In the genomic region with DNA sequence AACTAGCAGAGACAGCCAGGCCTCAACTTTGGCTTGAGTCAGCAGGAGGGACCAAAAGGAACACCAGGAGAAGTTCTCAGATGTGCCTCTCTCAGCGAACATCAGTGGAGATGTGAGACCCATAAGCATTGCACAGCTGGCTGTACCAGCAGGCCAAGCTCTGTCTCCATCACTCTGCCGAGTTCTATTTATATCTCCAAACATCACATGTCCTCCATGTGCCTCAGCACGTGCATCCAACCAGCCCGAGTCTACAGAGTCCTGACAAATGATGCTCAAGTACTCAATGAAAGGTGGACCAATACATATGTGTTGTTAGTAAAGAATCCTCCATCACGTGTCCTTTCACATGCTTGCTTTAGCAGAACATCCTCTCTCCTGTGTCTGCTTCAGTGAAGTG, we compare ENCODE assay signal across 30 mouse cellular contexts.
"Had no signal": no experiment of that assay in that cellular context is flagged by ENCODE, and none has a peak within 500 bp of the region (broad histone marks: within the 10 kb centered on the region; RNA-seq: fewer than 3 reads in every experiment).

No protein-coding gene starts in this region.

- H3K4me3 ChIP-seq: limb, embryonic 10.5 days; limb, embryonic 12.5 days; limb, embryonic 13.5 days; limb, embryonic 15.5 days; liver, embryonic 12.5 days; liver, embryonic 13.5 days; liver, embryonic 15.5 days; lung, embryonic 15.5 days; megakaryocyte, embryonic 14.5 days; midbrain, embryonic 10.5 days; midbrain, embryonic 12.5 days; midbrain, embryonic 13.5 days; midbrain, embryonic 15.5 days; myocyte; neural tube, embryonic 12.5 days had no signal

- H3K27me3 ChIP-seq: limb, embryonic 12.5 days; limb, embryonic 13.5 days; limb, embryonic 15.5 days; liver, embryonic 13.5 days; liver, embryonic 15.5 days; lung, embryonic 15.5 days; midbrain, embryonic 12.5 days; midbrain, embryonic 13.5 days; midbrain, embryonic 15.5 days; neural tube, embryonic 12.5 days had no signal

- H3K36me3 ChIP-seq: limb, embryonic 10.5 days; limb, embryonic 12.5 days; limb, embryonic 13.5 days; limb, embryonic 15.5 days; liver, embryonic 12.5 days; liver, embryonic 13.5 days; liver, embryonic 15.5 days; lung, embryonic 15.5 days; midbrain, embryonic 10.5 days; midbrain, embryonic 12.5 days; midbrain, embryonic 13.5 days; midbrain, embryonic 15.5 days; neural tube, embryonic 12.5 days had no signal

- DNase-seq: left cerebral cortex, postnatal 4 days; liver; liver, embryonic 13.5 days; liver, postnatal 0 days; lung, adult 18-20 months; lung, adult 2 months; lung, embryonic 14.5 days; lung, postnatal 10 days; lung, postnatal 14 days; lung, postnatal 36 days; lung, postnatal 4 days; midbrain, embryonic 14.5 days had no signal

- H3K27ac ChIP-seq: limb, embryonic 10.5 days; limb, embryonic 12.5 days; limb, embryonic 13.5 days; limb, embryonic 15.5 days; liver, embryonic 12.5 days; liver, embryonic 13.5 days; liver, embryonic 14.5 days; liver, embryonic 15.5 days; lung, embryonic 15.5 days; macrophage; midbrain, embryonic 10.5 days; midbrain, embryonic 12.5 days; midbrain, embryonic 13.5 days; midbrain, embryonic 15.5 days; neural tube, embryonic 12.5 days had no signal

- H3K9ac ChIP-seq: limb, embryonic 12.5 days; limb, embryonic 13.5 days; limb, embryonic 15.5 days; liver, embryonic 12.5 days; liver, embryonic 13.5 days; liver, embryonic 14.5 days; liver, embryonic 15.5 days; liver, postnatal 0 days; lung, embryonic 14.5 days; lung, embryonic 15.5 days; midbrain, embryonic 12.5 days; midbrain, embryonic 13.5 days; midbrain, embryonic 15.5 days; neural tube, embryonic 12.5 days had no signal

- H3K4me2 ChIP-seq: limb, embryonic 12.5 days; limb, embryonic 13.5 days; limb, embryonic 15.5 days; liver, embryonic 11.5 days; liver, embryonic 12.5 days; liver, embryonic 13.5 days; liver, embryonic 15.5 days; lung, embryonic 14.5 days; lung, embryonic 15.5 days; midbrain, embryonic 11.5 days; midbrain, embryonic 12.5 days; midbrain, embryonic 13.5 days; midbrain, embryonic 15.5 days; neural tube, embryonic 12.5 days had no signal

- H3K9me3 ChIP-seq: limb, embryonic 10.5 days; limb, embryonic 12.5 days; limb, embryonic 13.5 days; limb, embryonic 15.5 days; liver, embryonic 12.5 days; liver, embryonic 13.5 days; liver, embryonic 15.5 days; lung, embryonic 15.5 days; midbrain, embryonic 10.5 days; midbrain, embryonic 12.5 days; midbrain, embryonic 13.5 days; midbrain, embryonic 15.5 days; neural tube, embryonic 12.5 days had no signal

- H3K4me1 ChIP-seq: limb, embryonic 10.5 days; limb, embryonic 12.5 days; limb, embryonic 13.5 days; limb, embryonic 15.5 days; midbrain, embryonic 10.5 days; midbrain, embryonic 12.5 days; midbrain, embryonic 13.5 days; midbrain, embryonic 15.5 days; neural tube, embryonic 12.5 days had no signal
